Mouse (Mus musculus): ENCODE measurements at regions not wholly inside any gene's neighbourhood (a gene's known extent, or its start where the extent isn't known, plus 50 kb on each side); places are given as distances from the start of the nearest gene placed in this dataset.

GRCm38 (mm10) chr10:126249176-126249575 is 283.2 kb downstream of the Lrig3 start:
- no peaks in the 10 kb centered on the region for H3K9me3 ChIP-seq
- H3K4me1 ChIP-seq, result no peaks in the 10 kb centered on the region
- no peaks in the 10 kb centered on the region for H3K27me3 ChIP-seq (ENCODE audit: insufficient read depth, poor library complexity, severe bottlenecking)
- no peak for DNase-seq (ENCODE audit: low spot score)
- H3K27ac ChIP-seq, result no peak overlapping the region
- H3K4me3 ChIP-seq, result no peak overlapping the region
- 63% methylated on average over 12 of the region's 12 CpGs for WGBS
- H3K36me3 ChIP-seq, result no peaks in the 10 kb centered on the region

DNA sequence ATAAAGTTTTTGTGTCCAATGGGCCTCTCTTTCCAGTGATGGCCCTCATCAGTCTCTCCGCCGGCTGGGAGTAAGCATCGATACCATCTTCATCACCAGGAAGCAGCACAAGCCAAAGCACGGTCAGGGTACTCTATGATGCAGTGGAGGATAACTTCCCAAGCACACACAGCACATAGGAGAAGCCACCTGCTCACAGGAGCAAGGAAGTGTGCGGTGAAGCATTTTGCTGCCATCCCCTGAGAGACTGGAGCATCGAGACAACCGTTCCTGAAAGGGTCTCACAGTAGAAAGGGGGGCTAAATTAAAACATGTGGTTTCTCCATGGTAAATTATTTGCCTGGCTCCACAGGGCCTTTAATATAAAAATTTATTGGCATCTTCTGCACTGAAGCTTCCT is 277.1 kb downstream of the Lrig3 start:
- Histone ChIP-seq H3K36me3 (no peaks in the 10 kb centered on the region), H3K4me1 (no peaks in the 10 kb centered on the region), H3K27me3 (ENCODE audit: insufficient read depth, poor library complexity, severe bottlenecking) (no peaks in the 10 kb centered on the region), H3K27ac (no peak overlapping the region), H3K4me3 (no peak overlapping the region), H3K9me3 (no peaks in the 10 kb centered on the region)
- no peak for DNase-seq (ENCODE audit: low spot score)
- WGBS, result 91% methylated on average over 7 of the region's 7 CpGs

GRCm38 (mm10) chr10:126239536-126239935 is 273.6 kb downstream of the Lrig3 start:
- H3K27ac ChIP-seq, result no peak overlapping the region

More at GRCm38 (mm10) chr10:126239536-126239935, 273.6 kb downstream of the Lrig3 start:
- no peaks in the 10 kb centered on the region for H3K9me3 ChIP-seq
- DNase-seq (ENCODE audit: low spot score), result no peak
- no peaks in the 10 kb centered on the region for H3K27me3 ChIP-seq (ENCODE audit: insufficient read depth, poor library complexity, severe bottlenecking)
- H3K4me3 ChIP-seq, result no peak overlapping the region
- H3K4me1 ChIP-seq, result no peaks in the 10 kb centered on the region
- H3K36me3 ChIP-seq, result no peaks in the 10 kb centered on the region
- 72% methylated on average over 4 of the region's 4 CpGs for WGBS

Small RNA genes lying in the stretch of these regions (microRNA-seq; reads per million reads assigned to microRNA genes)
- 78.5 reads per million, percentile 48 among the genes with 10 or more reads in this experiment for gene Mir378d

Measured in heart, embryonic 10.5 days (tissue).